Mouse (Mus musculus) gastrocnemius, postnatal 36 days (tissue): Measurements from ENCODE around the gene Ube2s. TPM values are rescaled to one million over a fixed set of nuclear protein-coding genes. Genes with fewer than 3 reads are reported as not detected.

Experiments
- DNase-seq, 2 experiments: peaks; one replicate each; pipeline ENCODE4 v3.0.0; 2022
- intact Hi-C: fragments of 180-260 bp; cut with DNase I; formaldehyde crosslinking; loops from one replicate; pipeline ENCODE4 v1.15.1; 2025
- total RNA-seq, 2 experiments: library from RNA; stranded (reverse); gene quantifications; 2 replicates each; pipeline ENCODE4 v1.2.3; 2021

The Ube2s gene
- total RNA-seq, 2 experiments from 2014 or later, result 70.3 to 83.7 TPM

- intact Hi-C loops, result no loop called here
- no peak for DNase-seq
Observed at GRCm38 (mm10) chr7:4782759-4783158, 29.6 kb downstream of the Ube2s start, which contains the start of the genes Il11 and Tmem190. Il11 (minus strand) TSS chr7:4782859. Tmem190 (plus strand) TSS chr7:4782937.

GRCm38 (mm10) chr7:4782130-4782529, 30.3 kb downstream of the Ube2s start:
- no peak for DNase-seq
- intact Hi-C loops, result no loop called here

GRCm38 (mm10) chr7:4779921-4780320, 32.5 kb downstream of the Ube2s start:
- no peak for DNase-seq
- intact Hi-C loops, result no loop called here

GRCm38 (mm10) chr7:4777851-4778637, 34.3 kb downstream of the Ube2s start:
- intact Hi-C loops, result no loop called here

DNA sequence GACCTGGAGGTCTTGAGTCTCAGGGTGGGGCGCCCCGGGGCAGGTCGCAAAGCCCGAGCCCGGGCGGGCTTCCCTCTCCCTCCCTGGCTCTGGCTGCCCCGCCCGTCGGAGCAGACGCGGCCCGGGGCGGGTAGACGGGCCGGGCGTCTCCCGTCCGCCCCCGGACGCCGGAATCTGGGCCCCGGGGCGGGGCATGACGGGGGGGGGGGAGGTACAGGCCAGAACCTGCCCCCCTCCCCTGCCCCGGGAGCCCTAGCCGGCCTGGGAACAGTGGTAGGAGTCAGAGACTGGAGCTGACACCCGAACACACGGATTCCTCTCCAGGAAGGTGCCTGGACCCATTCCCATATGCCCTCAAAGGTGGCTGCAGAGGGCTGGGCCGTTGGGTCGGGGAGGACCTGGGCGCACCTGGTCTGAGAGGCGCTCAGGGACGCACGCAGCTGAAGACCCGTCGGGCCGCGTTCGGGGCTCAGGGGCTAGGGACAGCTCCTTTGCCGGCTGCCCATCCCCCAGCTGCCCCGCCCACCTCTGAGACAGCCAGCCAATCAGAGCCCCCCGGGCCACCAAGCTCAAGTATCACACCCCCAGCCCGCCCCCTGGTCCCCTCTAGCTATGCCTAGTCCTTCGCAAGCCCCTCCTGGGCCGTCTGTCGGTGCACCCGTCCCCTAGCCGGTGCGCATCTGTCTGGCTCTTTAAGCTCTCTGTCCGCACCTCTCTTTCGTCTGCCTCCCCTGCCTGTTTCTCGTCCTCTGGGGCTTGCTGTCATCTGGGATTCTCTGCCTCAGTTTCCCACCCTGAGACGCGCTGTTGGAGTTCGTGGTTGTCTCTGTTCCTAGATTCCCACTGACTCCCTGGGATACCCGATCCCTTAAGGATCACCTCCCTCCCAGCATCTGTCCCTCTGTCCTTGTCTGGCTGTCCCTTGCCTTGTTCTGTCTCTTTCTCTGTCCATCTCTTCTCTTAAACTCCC, 35.2 kb downstream of the Ube2s start:
- DNase-seq, result peak; percentile 51 to 53
- intact Hi-C loops, result no loop called here

More at GRCm38 (mm10) chr7:4777851-4778637, 34.3 kb downstream of the Ube2s start:
- DNase-seq, result no peak

DNA sequence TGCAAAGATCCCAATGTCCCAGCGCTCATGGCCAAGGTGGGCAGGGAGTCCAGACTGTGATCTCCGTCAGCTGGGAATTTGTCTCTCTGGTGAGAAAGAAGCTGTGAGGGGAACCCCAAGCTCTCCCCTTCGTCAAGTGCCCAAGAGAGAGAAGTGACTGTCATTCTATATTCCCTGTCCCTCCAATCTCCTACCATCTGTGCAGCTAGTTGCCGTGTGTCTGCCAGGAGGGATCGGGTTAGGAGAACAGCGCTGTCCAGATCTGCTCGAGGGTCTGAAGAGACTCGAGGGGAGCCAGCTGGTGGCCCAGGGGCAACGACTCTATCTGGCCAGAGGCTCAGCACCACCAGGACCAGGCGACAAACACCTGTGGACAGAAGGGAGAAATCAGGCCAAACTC, 36.3 kb downstream of the Ube2s start:
- intact Hi-C loops, result no loop called here
- DNase-seq, result no peak

DNA sequence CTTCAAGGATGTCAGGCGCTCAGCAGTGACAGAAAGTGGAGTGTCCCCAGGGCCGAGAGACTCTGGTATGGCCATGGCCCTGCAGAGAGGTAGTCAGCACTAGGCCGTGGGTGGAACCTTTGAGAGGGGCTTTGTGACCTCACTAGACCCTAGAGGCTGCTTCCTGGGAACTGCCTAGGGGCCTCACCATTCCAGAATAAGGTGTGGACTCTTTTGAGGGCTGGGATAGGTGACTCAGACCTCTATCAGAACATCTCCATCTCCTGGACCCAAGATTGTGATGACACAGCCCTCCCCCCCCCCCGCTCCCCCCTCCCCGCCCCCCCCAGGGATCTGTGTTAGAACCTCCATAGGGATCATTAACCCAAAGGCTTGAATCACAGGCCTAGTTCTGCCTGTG, 41.2 kb downstream of the Ube2s start, which contains the start of gene Fam71e2:
TSS of gene Fam71e2 (minus strand) at position 101 of the 400 bp plus-strand sequence.
- intact Hi-C loops, result no loop called here

DNA sequence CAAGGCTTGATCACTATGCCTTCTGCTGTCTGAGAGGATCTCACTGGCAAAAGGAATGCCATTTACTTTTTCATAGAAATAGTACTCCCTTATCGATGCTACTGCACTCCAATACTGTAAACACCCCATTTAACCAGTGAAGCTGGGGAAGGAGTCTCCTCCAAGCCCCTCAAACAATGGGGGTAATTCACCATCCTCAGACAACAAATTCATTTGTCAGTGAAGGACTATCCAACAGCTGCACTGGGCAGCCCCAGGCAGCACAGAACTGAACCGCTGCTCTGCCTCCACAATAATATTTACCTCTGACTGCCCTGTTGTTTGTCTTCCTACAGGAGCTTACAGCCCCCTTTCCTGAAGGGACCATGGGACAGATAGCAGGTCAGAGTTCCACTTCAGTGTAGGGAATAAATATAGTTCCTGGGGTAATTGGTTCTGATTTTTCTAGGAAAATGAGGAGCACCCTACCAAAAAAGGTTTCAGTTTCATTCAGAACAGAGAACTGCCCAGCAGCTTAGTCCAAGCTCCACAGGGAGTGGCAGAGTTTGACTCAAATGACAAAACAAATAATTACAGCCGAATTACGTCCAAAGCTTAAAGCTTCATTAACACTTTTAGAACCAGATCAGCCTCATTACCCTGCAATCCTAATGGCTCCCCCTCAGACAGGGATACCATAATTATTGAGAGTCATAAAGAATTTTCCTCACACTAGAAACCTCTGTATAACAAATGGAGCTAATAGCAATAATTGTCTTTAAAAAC, 47.3 kb downstream of the Ube2s start:
- no peak for DNase-seq
- intact Hi-C loops, result no loop called here

More for the DNA sequence above, 41.2 kb downstream of the Ube2s start, which contains the start of gene Fam71e2:
- DNase-seq, result no peak

- intact Hi-C loops, result no loop called here
- no peak for DNase-seq
Observed at GRCm38 (mm10) chr7:4759670-4760069, 52.7 kb downstream of the Ube2s start.

GRCm38 (mm10) chr7:4752821-4753570, 59.4 kb downstream of the Ube2s start, which contains the start of gene Cox6b2:
Cox6b2 (minus strand) TSS chr7:4753094.
- peak in 1 of 2 experiments; percentile 41 for DNase-seq
- intact Hi-C loops, result no loop called here

- no peak for DNase-seq
- intact Hi-C loops, result no loop called here
Observed at GRCm38 (mm10) chr7:4751971-4752820, 60.2 kb downstream of the Ube2s start.

DNA sequence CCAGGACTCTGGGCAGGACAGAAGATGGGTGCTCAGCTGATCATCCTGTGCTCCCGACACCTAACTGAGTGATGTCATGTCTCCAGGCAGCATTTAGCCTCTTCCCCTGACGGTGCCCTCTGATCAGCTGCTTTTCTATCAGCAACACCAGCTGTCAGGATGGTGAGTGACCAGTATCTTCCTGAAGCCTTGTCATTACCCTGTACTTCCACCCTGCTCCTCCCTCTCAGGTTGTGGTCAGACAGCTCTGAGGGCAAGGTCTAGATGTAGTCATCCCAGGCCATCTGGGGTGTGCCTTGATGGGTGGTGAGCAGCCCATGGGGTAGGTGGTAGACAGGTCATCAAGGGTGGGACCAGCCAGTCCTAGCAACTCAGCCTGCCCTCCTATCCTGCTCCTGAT, 63.2 kb downstream of the Ube2s start:
- intact Hi-C loops, result no loop called here
- DNase-seq, result no peak

DNA sequence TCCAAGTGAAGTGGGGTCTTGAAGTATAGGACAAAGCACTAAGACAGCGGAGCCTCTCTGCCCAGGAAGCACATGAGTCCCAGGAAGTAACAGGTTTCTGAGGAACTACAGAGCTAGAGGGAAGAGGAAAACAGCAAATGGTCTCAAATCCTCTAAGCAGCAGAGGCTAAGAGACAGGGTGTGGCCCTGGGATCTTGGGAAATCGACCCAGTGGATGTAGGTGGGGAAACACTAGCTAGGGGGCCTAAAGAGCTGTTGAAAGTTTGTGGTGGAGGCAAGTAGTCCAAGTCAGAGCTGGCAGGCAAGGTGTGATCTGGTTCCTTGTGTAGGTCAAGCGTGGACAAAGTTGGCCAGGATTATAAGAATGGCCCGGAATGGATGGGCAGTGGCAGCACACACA, 64.1 kb downstream of the Ube2s start:
- intact Hi-C loops, result no loop called here
- DNase-seq, result no peak

DNA sequence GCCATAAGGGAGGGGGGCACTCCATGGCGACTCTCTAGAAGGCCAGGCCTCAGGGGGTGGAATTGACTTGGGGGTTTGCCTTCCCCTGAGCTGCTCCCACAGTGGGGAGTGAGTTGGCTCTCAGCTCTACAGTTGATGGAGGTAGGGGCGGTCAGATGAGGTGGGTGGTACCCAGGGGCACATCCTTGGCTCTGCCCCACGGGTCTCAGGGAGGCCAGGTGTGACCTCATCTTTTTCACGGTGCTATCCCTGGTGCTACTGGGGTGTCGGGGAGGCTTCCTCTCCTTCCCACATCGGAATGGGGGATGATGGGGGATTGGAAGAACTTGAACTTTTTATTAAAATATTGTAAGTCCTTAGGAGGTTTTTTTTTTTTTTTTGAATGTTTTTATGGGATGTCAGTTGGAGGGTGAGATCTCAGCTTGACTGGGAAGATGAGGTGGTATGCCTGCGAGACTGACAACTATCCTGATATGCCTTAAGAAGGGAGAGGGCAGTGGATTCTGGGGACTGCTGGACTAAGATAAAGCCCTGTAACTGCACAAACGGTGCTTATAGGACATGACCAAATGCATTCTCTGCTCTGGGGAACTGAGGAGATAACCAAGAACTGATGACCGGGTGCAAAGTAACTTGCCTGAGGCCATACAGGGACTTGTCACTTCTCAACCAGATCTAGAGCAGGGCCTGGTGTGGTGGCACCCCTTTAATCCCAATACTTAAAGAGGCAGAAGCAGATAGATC, 65.1 kb downstream of the Ube2s start:
- intact Hi-C loops, result no loop called here
- no peak for DNase-seq

- intact Hi-C loops, result no loop called here
- DNase-seq, result no peak
Observed at GRCm38 (mm10) chr7:4746326-4746980, 65.9 kb downstream of the Ube2s start.

GRCm38 (mm10) chr7:4744886-4745285, 67.5 kb downstream of the Ube2s start:
- intact Hi-C loops, result no loop called here
- no peak for DNase-seq
